Mouse (Mus musculus) forebrain, embryonic 16.5 days (tissue): ENCODE results near the gene Fbxw8. TPM values are rescaled to one million over a fixed set of nuclear protein-coding genes. Genes with fewer than 3 reads are reported as not detected.
A peak's percentile ranks its signal among the peaks of the same experiment; 100 is the strongest.

Experiments
- ATAC-seq: fragments of 200-750 bp; cut with Nextera tagmentation; 2 replicates; pipeline ENCODE4 v1.8.0; 2017; ENCODE audit warnings: mild to moderate bottlenecking, moderate library complexity
- H3K27ac ChIP-seq: fragments of 300-500 bp; sonication (generic); 2 replicates; pipeline ENCODE4 v1.5.1; 2014; ENCODE audit warnings: low read length, control low read depth
- H3K27me3 ChIP-seq: fragments of 300-500 bp; sonication (generic); replicated peaks from 2 replicates; pipeline ENCODE4 v1.6.1; 2014; ENCODE audit warnings: low read length; ENCODE audit not compliant: control insufficient read depth, insufficient read depth
- H3K36me3 ChIP-seq: fragments of 300-500 bp; sonication (generic); 2 replicates; pipeline ENCODE4 v1.6.1; 2014; ENCODE audit not compliant: control insufficient read depth, insufficient read depth
- H3K4me1 ChIP-seq: fragments of 300-500 bp; sonication (generic); replicated peaks from 2 replicates; pipeline ENCODE4 v1.6.1; 2014; ENCODE audit warnings: low read length; ENCODE audit not compliant: control insufficient read depth, insufficient read depth
- H3K4me2 ChIP-seq: fragments of 300-500 bp; sonication (generic); 2 replicates; pipeline ENCODE4 v1.6.1; 2014; ENCODE audit warnings: mild to moderate bottlenecking, low read length, control low read depth
- H3K4me3 ChIP-seq: fragments of 300-500 bp; sonication (generic); replicated peaks from 2 replicates; pipeline ENCODE4 v1.5.1; 2014; ENCODE audit warnings: mild to moderate bottlenecking, low read length, control low read depth
- H3K9ac ChIP-seq: fragments of 300-500 bp; sonication (generic); replicated peaks from 2 replicates; pipeline ENCODE4 v1.6.1; 2014; ENCODE audit warnings: low read depth, low read length, control low read depth
- H3K9me3 ChIP-seq: fragments of 300-500 bp; sonication (generic); 2 replicates; pipeline ENCODE4 v1.6.1; 2016; ENCODE audit warnings: low read length; ENCODE audit not compliant: control insufficient read depth
- WGBS: fragments of 180-500 bp; shearing (Covaris S2); extraction: QIAGEN DNeasy Blood & Tissue Kit; methylation state at CpG from one replicate; pipeline ENCODE4 v1.1.7; 2014; 5-methylcytosine and 5-hydroxymethylcytosine counted together
- polyA plus RNA-seq: library from polyadenylated mRNA; unstranded; fragments of >200 nt; fragmentation: Nextera tagmentation; extraction: Ambion mirVana; gene quantifications from 2 replicates; pipeline ENCODE4 v1.2.1, GENCODE M21; 2015

The Fbxw8 gene
- polyA plus RNA-seq = 21.5 and 24.7 TPM in 2 replicates

GRCm38 (mm10) chr5:118154839-118155564 lies at the start of gene Fbxw8:
Fbxw8 (minus strand) TSS chr5:118155464.
- WGBS = under 1% methylated on average over 65 of the region's 67 CpGs

GRCm38 (mm10) chr5:118204675-118205440 lies 49.6 kb upstream of the Fbxw8 start:
- no peaks in the 10 kb centered on the region for H3K4me1 ChIP-seq
- H3K27ac ChIP-seq = no peak overlapping the region
- H3K4me3 ChIP-seq = no peak overlapping the region
- H3K27me3 ChIP-seq = no peaks in the 10 kb centered on the region
- no peak for ATAC-seq
- H3K4me2 ChIP-seq = no peak overlapping the region
- no peak overlapping the region for H3K9ac ChIP-seq
- WGBS = 86% methylated on average over 16 of the region's 16 CpGs
- peaks cover 4% of the 10 kb centered on the region; the same call in 1 of the 2 replicates for H3K36me3 ChIP-seq
- H3K9me3 ChIP-seq = no peaks in the 10 kb centered on the region

More at GRCm38 (mm10) chr5:118154839-118155564, at the start of gene Fbxw8:
- no peaks in the 10 kb centered on the region for H3K9me3 ChIP-seq
- ATAC-seq = peak; percentile 91
- H3K27ac ChIP-seq = peak within 1 kb of the TSS; percentile 53; the same call in 1 of the 2 replicates
- H3K27me3 ChIP-seq = no peaks in the 10 kb centered on the region
- H3K4me2 ChIP-seq = peak within 1 kb of the TSS; percentile 80
- peaks cover 16% of the 10 kb centered on the region for H3K4me1 ChIP-seq
- H3K36me3 ChIP-seq = no peaks in the 10 kb centered on the region; the same call in 1 of the 2 replicates
- peak within 1 kb of the TSS; percentile 75 for H3K9ac ChIP-seq
- H3K4me3 ChIP-seq = peak within 1 kb of the TSS; percentile 65

GRCm38 (mm10) chr5:118199670-118200069 lies 44.4 kb upstream of the Fbxw8 start:
- Histone ChIP-seq H3K9me3 (no peaks in the 10 kb centered on the region), H3K27me3 (no peaks in the 10 kb centered on the region), H3K27ac (no peak overlapping the region), H3K36me3 (peaks cover 4% of the 10 kb centered on the region; the same call in 1 of the 2 replicates), H3K4me3 (no peak overlapping the region), H3K9ac (no peak overlapping the region), H3K4me1 (peaks cover 10% of the 10 kb centered on the region), H3K4me2 (no peak overlapping the region)
- WGBS = 68% methylated on average over 5 of the region's 5 CpGs
- 0 out of 2 replicates have a peak, but pooled peaks have one; percentile 18 for ATAC-seq

GRCm38 (mm10) chr5:118197421-118197820 lies 42.2 kb upstream of the Fbxw8 start:
- H3K27ac ChIP-seq = peak overlapping the region; percentile 21; the same call in 1 of the 2 replicates
- H3K36me3 ChIP-seq = peaks cover under 1% of the 10 kb centered on the region; the same call in 1 of the 2 replicates
- H3K27me3 ChIP-seq = no peaks in the 10 kb centered on the region
- peaks cover 15% of the 10 kb centered on the region for H3K4me1 ChIP-seq
- peak; percentile 34; the same call in 1 of the 2 replicates for ATAC-seq
- H3K4me3 ChIP-seq = no peak overlapping the region
- WGBS = 50% methylated on average over 13 of the region's 13 CpGs
- H3K9me3 ChIP-seq = no peaks in the 10 kb centered on the region
- H3K9ac ChIP-seq = no peak overlapping the region
- no peak overlapping the region for H3K4me2 ChIP-seq

- Histone ChIP-seq H3K9me3 (no peaks in the 10 kb centered on the region), H3K36me3 (no peaks in the 10 kb centered on the region), H3K4me2 (peak overlapping the region; percentile 9; the same call in 1 of the 2 replicates), H3K27me3 (no peaks in the 10 kb centered on the region), H3K4me1 (peaks cover 18% of the 10 kb centered on the region), H3K9ac (no peak overlapping the region), H3K27ac (no peak overlapping the region), H3K4me3 (no peak overlapping the region)
- WGBS = 8% methylated on average over 16 of the region's 18 CpGs
- no peak for ATAC-seq
Measured at GRCm38 (mm10) chr5:118192221-118192620, 37.0 kb upstream of the Fbxw8 start.

- no peak overlapping the region for H3K9ac ChIP-seq
- no peak overlapping the region for H3K4me3 ChIP-seq
- no peaks in the 10 kb centered on the region for H3K9me3 ChIP-seq
- no peak for ATAC-seq
- no peaks in the 10 kb centered on the region for H3K27me3 ChIP-seq
- H3K4me1 ChIP-seq = peaks cover 18% of the 10 kb centered on the region
- H3K36me3 ChIP-seq = no peaks in the 10 kb centered on the region
- H3K27ac ChIP-seq = no peak overlapping the region
- WGBS = 86% methylated on average over 9 of the region's 9 CpGs
- H3K4me2 ChIP-seq = no peak overlapping the region
Measured at GRCm38 (mm10) chr5:118190491-118190890, 35.2 kb upstream of the Fbxw8 start.

GRCm38 (mm10) chr5:118188356-118188755 lies 33.1 kb upstream of the Fbxw8 start:
- Histone ChIP-seq H3K9ac (no peak overlapping the region), H3K4me1 (peaks cover 18% of the 10 kb centered on the region), H3K27ac (no peak overlapping the region), H3K9me3 (no peaks in the 10 kb centered on the region), H3K27me3 (no peaks in the 10 kb centered on the region), H3K4me2 (no peak overlapping the region), H3K4me3 (no peak overlapping the region), H3K36me3 (no peaks in the 10 kb centered on the region)
- no peak for ATAC-seq
- 47% methylated on average over 6 of the region's 6 CpGs for WGBS

GRCm38 (mm10) chr5:118186903-118187633 lies 31.8 kb upstream of the Fbxw8 start:
- H3K4me3 ChIP-seq = no peak overlapping the region
- peaks cover 10% of the 10 kb centered on the region for H3K4me1 ChIP-seq
- ATAC-seq = peak; percentile 66
- H3K36me3 ChIP-seq = no peaks in the 10 kb centered on the region
- no peak overlapping the region for H3K9ac ChIP-seq
- no peaks in the 10 kb centered on the region for H3K9me3 ChIP-seq
- no peak overlapping the region for H3K4me2 ChIP-seq
- no peaks in the 10 kb centered on the region for H3K27me3 ChIP-seq
- H3K27ac ChIP-seq = peak overlapping the region; percentile 37; the same call in 1 of the 2 replicates
- 37% methylated on average over 9 of the region's 9 CpGs for WGBS
